Mouse (Mus musculus): ENCODE results near the gene Cpox. TPM values are rescaled to one million over a fixed set of nuclear protein-coding genes. Genes with fewer than 3 reads are reported as not detected.

Gene Cpox
- total RNA-seq, 2 experiments from 2014 or later = 39.8 to 40.0 TPM

GRCm38 (mm10) chr16:58690322-58690732, 20.2 kb downstream of the Cpox start:
- intact Hi-C loops (cut with DNase I) = no loop called here
- DNase-seq = no peak

DNA sequence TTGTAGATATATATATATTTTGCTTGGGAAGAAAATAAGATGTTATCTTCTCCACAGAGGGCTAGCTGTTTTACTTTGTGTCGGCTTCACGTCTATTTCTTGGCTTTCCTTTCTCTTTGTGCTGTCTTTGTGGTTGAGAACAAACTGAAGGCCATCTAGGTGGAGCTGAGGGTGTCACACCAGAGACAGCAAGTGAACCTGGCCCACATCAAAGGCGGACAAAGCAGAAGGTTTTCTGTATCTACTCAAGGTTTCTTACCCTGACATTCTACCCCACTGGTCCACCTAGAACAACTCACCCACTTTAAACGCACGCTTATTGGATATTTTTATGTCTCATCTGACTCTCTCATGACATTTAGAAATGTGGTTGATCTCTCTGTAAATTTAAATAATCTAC, 24.0 kb downstream of the Cpox start:
- intact Hi-C loops (cut with DNase I) = no loop called here
- no peak for DNase-seq

GRCm38 (mm10) chr16:58696796-58697195, 26.7 kb downstream of the Cpox start:
- intact Hi-C loops (cut with DNase I) = no loop called here
- DNase-seq = no peak

DNA sequence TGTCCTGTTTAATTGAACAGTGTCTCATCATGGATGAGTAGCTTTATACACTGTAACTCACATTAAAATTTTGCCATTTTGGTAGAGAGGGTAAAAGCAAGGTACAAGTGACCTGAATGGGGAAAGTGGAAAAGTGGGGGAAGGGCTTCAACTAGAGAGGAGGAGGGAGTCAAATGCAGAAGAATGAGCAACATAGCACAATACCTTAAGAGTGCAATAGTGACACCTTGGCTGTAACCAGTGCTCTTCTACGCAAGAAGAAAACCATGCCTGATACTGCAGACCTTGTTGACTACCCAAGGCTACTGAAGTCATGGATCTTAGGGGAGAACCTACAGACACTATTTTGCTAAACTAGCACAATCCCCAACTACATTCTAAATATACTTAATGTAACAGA, 27.2 kb downstream of the Cpox start:
- intact Hi-C loops (cut with DNase I) = no loop called here
- no peak for DNase-seq

DNA sequence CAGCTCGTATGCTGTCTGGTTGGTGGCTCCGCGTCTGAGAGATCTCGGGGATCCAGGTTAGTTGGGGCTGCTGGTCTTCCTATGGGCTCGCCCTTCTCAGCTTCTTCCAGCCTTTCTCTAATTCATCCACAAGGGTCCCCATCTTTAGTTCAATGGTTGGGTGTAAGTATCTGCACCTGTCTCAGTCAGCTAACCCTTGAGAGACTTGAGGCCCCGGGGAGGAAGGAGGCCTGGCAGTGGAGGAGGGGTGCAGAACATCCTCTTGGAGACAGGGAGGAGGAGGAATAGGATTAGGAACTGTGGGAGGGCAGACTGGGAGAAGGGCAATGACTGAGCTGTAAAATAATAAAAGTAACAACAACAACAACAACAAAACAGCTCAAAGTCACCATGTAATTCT, 30.1 kb downstream of the Cpox start:
- intact Hi-C loops (cut with DNase I) = no loop called here
- no peak for DNase-seq

DNA sequence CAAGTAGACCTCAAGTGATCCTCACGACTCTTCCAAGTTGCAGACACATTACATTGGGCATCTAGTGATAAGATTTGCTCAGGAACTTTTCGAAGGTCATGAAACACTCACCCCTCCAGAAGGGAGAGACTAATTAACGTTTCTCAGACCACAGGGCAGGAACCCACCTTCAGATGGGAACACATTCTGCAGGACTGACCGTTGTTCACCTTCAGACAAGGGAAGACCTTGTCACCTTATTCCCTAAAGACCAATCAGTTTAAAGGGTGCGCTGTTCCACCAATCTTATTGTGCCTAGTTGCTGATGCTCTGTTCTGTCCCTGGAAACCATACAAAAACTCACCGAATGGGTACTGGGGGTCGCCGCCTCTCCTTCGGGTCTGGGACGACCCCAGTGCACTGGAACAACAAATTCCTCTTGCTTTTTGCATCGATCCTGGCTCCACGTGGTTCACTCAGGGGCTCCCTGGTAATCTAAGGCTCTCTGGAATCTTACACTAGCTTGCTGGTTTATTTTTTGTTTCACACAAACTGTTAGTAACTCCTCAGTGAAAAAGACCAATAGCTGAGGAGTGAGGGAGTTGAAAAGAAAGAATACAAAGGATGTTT, 30.8 kb downstream of the Cpox start:
- intact Hi-C loops (cut with DNase I) = no loop called here
- no peak for DNase-seq

- DNase-seq = no peak
- intact Hi-C loops (cut with DNase I) = no loop called here
Observed at GRCm38 (mm10) chr16:58701779-58702178, 31.7 kb downstream of the Cpox start.

GRCm38 (mm10) chr16:58702329-58702932, 32.3 kb downstream of the Cpox start:
- no peak for DNase-seq
- intact Hi-C loops (cut with DNase I) = no loop called here

- DNase-seq = no peak
- intact Hi-C loops (cut with DNase I) = no loop called here
Observed at GRCm38 (mm10) chr16:58703382-58704124, 33.5 kb downstream of the Cpox start.

GRCm38 (mm10) chr16:58704999-58705398, 34.9 kb downstream of the Cpox start:
- intact Hi-C loops (cut with DNase I) = no loop called here
- no peak for DNase-seq

- DNase-seq = no peak
- intact Hi-C loops (cut with DNase I) = no loop called here
Observed at GRCm38 (mm10) chr16:58707276-58707905, 37.3 kb downstream of the Cpox start.

DNA sequence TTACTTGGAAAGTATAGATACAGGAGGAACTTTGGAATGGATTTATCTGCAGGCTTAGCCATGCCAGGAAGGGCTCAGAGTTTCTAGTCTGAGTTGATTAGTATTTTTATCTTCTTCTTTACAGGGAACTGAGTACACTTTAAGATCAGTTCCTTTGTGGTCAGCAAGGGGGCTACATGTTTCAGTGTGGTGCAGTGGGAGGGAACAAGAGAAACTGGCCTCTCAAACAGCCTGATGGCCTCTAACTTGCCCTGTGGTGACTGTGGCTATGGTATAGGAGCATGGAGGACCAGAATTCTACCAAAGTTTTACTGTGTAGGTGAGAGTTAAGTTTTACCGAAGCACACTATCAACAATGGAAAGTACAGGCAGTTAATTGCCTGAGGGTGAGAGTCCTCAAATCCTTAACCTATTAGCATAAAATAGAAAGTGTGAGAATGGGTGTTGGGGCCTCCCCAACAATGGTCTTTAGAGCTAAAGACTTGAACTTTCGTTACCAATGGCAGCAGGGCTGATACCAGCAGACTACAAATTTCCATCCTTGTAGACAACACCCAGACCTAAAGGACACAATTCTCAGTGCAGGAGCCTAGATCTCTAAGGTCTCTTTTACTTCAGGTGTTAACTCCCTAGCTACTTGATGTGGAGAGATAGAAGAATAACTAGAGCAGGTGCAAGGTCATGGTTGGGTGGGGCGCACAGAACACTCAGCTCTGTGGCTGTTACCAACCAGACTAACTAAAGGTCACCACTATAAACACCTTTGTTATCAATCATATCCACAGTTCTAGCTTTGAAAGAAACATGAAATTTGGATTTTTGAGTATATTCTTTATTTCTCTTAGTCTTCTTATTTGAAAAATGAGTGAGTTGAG, 38.7 kb downstream of the Cpox start:
- DNase-seq = no peak
- intact Hi-C loops (cut with DNase I) = no loop called here

DNA sequence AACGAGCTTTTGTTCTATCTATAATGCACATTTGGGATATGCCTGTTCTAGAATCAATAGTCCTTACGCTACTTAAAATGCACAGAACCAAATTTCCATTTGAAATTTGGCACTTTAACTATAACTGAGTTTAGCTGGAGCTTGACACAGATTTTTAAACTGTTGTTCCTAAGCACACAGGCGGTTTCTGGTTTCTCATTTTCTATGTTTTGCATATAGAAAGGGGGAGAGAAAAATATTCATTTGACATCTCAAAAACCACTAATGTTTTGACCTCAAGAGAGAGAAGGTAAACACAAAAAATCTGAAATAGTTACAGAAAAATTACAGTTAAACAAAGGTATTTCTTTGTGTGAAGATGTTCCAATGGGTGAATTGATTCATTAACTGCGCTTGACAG, 39.4 kb downstream of the Cpox start:
- intact Hi-C loops (cut with DNase I) = no loop called here
- DNase-seq = no peak

DNA sequence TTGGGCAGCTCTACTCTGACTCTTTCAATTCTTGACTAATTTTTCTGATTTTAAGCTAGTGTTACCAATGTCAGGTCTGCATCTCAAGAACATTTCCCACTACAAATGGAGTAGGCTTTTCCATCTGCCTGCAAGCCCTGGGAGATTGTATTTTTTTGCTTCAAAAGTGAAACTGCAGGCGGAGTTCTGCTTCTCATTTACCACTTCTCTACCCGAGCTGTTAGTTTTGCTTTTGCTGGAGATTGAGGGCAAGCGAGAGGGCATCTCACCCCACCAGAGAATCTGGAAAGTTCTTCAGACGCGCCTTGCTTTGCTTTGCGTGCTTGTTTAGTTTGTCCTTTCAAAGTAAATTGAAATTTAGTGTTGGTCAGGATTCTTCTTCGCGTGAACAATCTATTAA, 42.1 kb downstream of the Cpox start:
- no peak for DNase-seq
- intact Hi-C loops (cut with DNase I) = no loop called here

GRCm38 (mm10) chr16:58713128-58713527, 43.0 kb downstream of the Cpox start:
- DNase-seq = no peak

DNA sequence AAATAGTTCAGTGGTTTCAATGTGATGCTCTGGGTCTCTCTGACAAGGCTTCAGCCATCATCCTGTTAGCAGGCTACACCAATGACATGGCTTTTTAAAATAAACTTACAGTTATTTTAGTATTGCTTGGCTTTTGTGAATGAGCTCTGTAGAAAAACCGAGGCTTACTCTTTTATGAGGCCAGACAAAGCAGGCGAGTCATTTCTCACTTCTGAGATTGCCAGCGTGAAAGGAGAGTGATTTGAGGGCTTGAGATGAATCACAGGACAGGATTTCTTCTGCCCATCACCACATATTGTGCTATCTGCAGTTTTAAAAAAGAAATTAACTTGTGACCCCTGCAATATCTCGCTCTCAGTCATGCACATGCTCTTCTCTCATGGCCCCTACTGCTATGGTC, 44.9 kb downstream of the Cpox start:
- no peak for DNase-seq
- intact Hi-C loops (cut with DNase I) = no loop called here

More at GRCm38 (mm10) chr16:58713128-58713527, 43.0 kb downstream of the Cpox start:
- intact Hi-C loops (cut with DNase I) = no loop called here

- intact Hi-C loops (cut with DNase I) = no loop called here
- DNase-seq = no peak
Observed at GRCm38 (mm10) chr16:58718666-58719120, 48.6 kb downstream of the Cpox start, which contains the start of gene Gpr15. TSS of gene Gpr15 (minus strand) at chr16:58719070.

DNA sequence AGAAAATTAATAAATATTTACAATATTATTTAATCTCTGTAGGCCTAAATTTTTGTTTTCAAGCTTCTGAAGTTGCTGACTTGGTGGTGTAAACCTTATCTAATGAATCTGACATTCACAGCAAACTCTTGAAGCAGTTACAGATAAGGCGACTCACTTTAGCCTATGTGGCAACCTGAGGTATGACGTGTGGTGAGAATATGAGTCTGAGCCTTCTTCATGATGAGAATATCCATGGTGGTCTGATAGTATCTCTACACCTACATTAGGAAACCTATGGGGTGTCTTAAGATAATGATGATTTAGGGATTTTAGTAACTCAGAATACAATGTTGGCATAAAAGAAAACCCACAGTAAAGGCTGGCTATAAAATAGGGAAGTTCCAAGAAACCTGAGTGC, 52.2 kb downstream of the Cpox start:
- no peak for DNase-seq
- intact Hi-C loops (cut with DNase I) = no loop called here

DNA sequence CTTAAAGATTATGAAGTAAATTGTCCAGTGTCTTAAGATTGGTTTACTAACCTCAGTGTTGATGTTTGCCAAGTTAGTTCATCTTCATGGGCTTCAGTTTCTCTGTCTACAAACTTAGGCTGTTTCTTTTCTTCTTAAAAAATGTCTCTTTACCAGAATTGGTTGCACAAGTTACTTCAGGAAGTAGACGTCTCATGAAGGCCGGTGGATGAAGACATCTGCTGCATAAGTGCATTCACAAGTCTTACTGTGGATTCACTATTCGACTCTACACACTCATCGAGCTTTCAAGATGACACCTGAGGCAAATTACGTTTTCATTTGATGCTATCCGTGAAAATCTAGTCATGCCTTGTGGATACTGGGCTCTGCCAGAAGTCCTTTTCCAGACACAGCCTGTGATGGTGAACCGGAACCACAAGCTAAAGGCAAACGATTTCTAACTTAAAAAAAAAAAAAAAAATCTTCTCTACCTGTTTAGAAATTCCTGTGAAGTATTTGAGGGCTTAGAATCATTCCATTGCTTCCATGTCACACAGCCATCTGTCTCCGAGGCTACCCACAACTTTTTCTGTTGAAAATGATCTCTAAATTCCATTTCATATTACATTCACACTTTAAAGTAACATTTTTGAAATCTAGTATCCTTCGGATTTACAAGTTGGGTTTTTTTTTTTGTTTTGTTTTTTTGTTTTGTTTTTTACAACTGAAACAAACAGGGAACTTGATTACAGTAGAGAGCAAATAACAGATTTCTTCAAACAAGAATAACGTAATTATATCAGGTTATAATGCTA, 56.8 kb downstream of the Cpox start:
- no peak for DNase-seq
- intact Hi-C loops (cut with DNase I) = loop anchor here (5.0 kb wide), 3 partner anchors 205 to 320 kb away; partner anchors contain the start of genes Dcbld2 and St3gal6

Measured in heart, postnatal 36 days (tissue).